Mouse (Mus musculus) embryonic fibroblast, embryonic 13.5 days (primary cell): ENCODE results near the gene Gapdhs.

Source experiments
- CTCF ChIP-seq: IDR thresholded peaks from 2 replicates; pipeline ENCODE4 v1.5.1; 2011; ENCODE audit warnings: mild to moderate bottlenecking, control low read depth, low read length, moderate library complexity, borderline replicate concordance; ENCODE audit not compliant: insufficient read depth
- POLR2A ChIP-seq: IDR thresholded peaks from 2 replicates; pipeline ENCODE4 v1.6.1; 2011; ENCODE audit warnings: low read depth, mild to moderate bottlenecking, control low read depth, low read length, moderate library complexity

- TF ChIP-seq POLR2A, result no peak
- no peak for TF ChIP-seq CTCF
These were observed 20.0 kb upstream of the Gapdhs start, which contains the start of gene Dmkn for GRCm38 (mm10) chr7:30763456-30763855.
